Mouse (Mus musculus): Measurements from ENCODE around the gene Zswim3.

- TF ChIP-seq GATA1 (IDR thresholded peaks at IDR 0.05; ENCODE audit: borderline replicate concordance, low read length) (no peak), FLI1 (IDR thresholded peaks at IDR 0.05; ENCODE audit: low read length) (no peak)
Measured at GRCm38 (mm10) chr2:164861094-164861493, 56.2 kb downstream of the Zswim3 start.
